Mouse (Mus musculus) heart, embryonic 15.5 days (tissue): ENCODE measurements at regions not wholly inside any gene's neighbourhood (a gene's known extent, or its start where the extent isn't known, plus 50 kb on each side); places are given as distances from the start of the nearest gene placed in this dataset.

Experiments used
- ATAC-seq: fragments of 200-750 bp; cut with Nextera tagmentation; replicated peaks from 2 replicates; pipeline ENCODE4 v1.8.0; 2017; ENCODE audit warnings: low read depth, moderate TSS enrichment; ENCODE audit not compliant: insufficient number of reproducible peaks, insufficient read depth, low FRiP score
- H3K27ac ChIP-seq: fragments of 300-500 bp; sonication (generic); 2 replicates; pipeline ENCODE4 v1.5.1; 2015; ENCODE audit warnings: mild to moderate bottlenecking, inconsistent platforms
- H3K27me3 ChIP-seq: fragments of 300-500 bp; sonication (generic); 2 replicates; pipeline ENCODE4 v1.6.1; 2015; ENCODE audit warnings: inconsistent platforms
- H3K36me3 ChIP-seq: fragments of 300-500 bp; sonication (generic); 2 replicates; pipeline ENCODE4 v1.6.1; 2015; ENCODE audit warnings: mild to moderate bottlenecking, inconsistent platforms
- H3K4me1 ChIP-seq: fragments of 300-500 bp; sonication (generic); replicated peaks from 2 replicates; pipeline ENCODE4 v1.6.1; 2015; ENCODE audit warnings: inconsistent platforms
- H3K4me2 ChIP-seq: fragments of 300-500 bp; sonication (generic); 2 replicates; pipeline ENCODE4 v1.6.1; 2015; ENCODE audit warnings: inconsistent platforms, mild to moderate bottlenecking, moderate library complexity
- H3K4me3 ChIP-seq: fragments of 300-500 bp; sonication (generic); 2 replicates; pipeline ENCODE4 v1.5.1; 2015; ENCODE audit warnings: mild to moderate bottlenecking, inconsistent platforms
- H3K9ac ChIP-seq: fragments of 300-500 bp; sonication (generic); 2 replicates; pipeline ENCODE4 v1.6.1; 2015; ENCODE audit warnings: mild to moderate bottlenecking, inconsistent platforms
- H3K9me3 ChIP-seq: fragments of 300-500 bp; sonication (generic); replicated peaks from 2 replicates; pipeline ENCODE4 v1.6.1; 2016; ENCODE audit warnings: inconsistent platforms
- WGBS: fragments of 180-500 bp; shearing (Covaris S2); methylation state at CpG from one replicate; pipeline ENCODE4 v1.1.7; 2015; ENCODE audit warnings: mixed read lengths; 5-methylcytosine and 5-hydroxymethylcytosine counted together

DNA sequence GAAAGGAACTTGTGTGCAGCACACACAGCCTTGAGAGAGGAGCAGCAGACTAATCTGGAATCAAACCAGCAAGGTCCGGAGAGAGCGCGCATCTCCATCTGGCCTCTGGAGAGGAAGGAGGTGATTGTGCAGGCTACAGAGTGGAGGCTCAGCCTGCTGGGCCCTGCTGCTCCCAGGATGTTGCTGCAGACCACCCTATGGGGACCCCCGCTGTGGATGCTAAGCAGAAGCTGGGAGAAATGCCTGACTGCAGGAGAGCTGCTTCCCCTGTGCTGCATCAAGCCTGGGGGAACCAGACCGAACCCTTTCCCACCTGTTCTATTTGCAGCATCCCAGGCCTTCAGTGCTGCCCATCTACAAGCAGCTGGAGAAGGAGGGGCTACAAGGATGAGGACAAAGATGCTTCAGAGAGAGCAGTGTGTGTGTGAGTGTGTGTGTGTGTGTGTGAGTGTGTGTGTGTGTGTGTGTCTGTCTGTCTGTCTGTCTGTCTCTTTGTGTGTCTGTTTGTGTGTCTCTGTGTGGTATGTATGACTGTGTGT lies 311.2 kb upstream of the Noct start:
- 83% methylated on average over 5 of the region's 5 CpGs for WGBS
- ATAC-seq, result no peak
- no peak overlapping the region for H3K9ac ChIP-seq
- no peak overlapping the region for H3K4me2 ChIP-seq
- H3K36me3 ChIP-seq, result no peaks in the 10 kb centered on the region
- no peaks in the 10 kb centered on the region for H3K4me1 ChIP-seq
- H3K9me3 ChIP-seq, result no peaks in the 10 kb centered on the region
- H3K4me3 ChIP-seq, result no peak overlapping the region
- no peak overlapping the region for H3K27ac ChIP-seq
- H3K27me3 ChIP-seq, result no peaks in the 10 kb centered on the region

DNA sequence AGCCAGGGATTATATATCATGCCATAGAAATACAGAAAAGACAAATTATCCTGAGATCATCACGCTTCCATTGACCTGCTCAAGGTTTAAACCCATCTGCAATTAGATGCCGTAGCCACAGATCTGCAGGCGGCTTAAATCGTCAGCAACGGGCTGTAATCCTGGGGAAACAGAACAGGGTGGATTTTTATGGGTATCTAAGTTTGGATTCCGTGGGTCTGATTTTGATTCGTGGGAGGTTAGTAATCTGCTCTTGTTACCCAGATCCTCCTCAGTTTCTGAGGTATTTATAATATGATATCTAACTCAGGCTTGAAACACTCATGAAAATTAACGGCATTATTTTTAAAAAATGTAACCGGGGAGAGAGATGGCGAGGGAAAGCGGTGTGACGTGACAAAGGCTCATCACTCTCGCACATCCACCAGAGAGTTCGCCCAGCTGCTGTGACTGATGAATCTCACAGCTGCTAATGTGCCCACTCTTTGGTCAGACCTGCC lies 309.3 kb upstream of the Noct start:
- no peak for ATAC-seq
- H3K9ac ChIP-seq, result no peak overlapping the region
- no peak overlapping the region for H3K4me2 ChIP-seq
- H3K9me3 ChIP-seq, result no peaks in the 10 kb centered on the region
- no peak overlapping the region for H3K27ac ChIP-seq
- H3K36me3 ChIP-seq, result no peaks in the 10 kb centered on the region
- no peak overlapping the region for H3K4me3 ChIP-seq
- H3K4me1 ChIP-seq, result no peaks in the 10 kb centered on the region
- H3K27me3 ChIP-seq, result no peaks in the 10 kb centered on the region
- 80% methylated on average over 14 of the region's 14 CpGs for WGBS

DNA sequence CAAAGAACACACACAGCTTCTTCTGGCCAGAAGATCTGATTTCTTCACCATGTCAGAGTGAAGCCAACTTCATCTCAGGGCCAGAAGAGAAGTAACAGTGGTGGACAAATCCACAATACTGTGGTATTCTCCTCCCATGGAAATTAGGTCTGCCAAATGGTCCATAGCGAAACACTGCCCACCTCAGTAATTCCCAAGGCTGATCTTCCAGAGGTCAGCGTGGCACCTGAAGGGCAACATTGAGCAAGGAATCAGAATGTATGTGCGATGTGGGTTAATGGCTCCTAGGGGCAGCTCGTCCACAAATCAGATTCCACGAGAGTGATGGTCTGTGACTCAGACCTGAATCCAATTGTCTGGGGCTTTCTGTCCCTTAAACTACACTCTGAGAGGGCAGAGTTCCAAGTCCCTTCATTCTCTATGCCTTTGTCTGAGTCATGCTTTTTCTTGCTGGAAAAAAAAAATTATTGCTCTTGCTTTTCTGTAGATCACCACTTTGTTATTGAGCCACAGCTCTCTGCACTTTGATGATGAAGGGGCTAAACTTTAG lies 307.9 kb upstream of the Noct start:
- no peak for ATAC-seq
- no peak overlapping the region for H3K9ac ChIP-seq
- WGBS, result 70% methylated on average over 5 of the region's 5 CpGs

DNA sequence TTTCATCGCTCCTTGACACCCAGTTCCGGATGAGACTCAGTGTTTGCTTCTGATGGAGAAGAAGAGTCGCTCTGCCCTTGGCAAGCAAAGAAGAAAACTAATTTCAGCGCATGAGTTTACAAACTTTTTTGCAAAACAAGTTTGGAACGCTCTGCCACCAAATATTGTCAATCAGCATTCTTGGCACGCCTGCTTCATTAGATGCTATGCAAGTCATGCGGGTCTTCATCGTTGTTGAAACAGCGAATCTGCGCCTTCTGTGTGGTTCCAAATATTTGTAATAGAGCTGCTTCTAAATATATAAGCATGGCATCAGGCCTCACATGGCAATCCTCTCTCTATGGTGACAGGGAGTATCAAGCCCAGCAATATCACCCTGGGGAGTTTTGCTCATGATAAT lies 301.9 kb upstream of the Noct start:
- Histone ChIP-seq H3K4me1 (no peaks in the 10 kb centered on the region), H3K9me3 (no peaks in the 10 kb centered on the region), H3K27ac (no peak overlapping the region), H3K4me3 (no peak overlapping the region), H3K9ac (no peak overlapping the region), H3K36me3 (no peaks in the 10 kb centered on the region), H3K27me3 (no peaks in the 10 kb centered on the region), H3K4me2 (no peak overlapping the region)
- 93% methylated on average over 10 of the region's 10 CpGs for WGBS
- ATAC-seq, result no peak

More for the DNA sequence above, 307.9 kb upstream of the Noct start:
- no peak overlapping the region for H3K27ac ChIP-seq
- no peaks in the 10 kb centered on the region for H3K27me3 ChIP-seq
- no peak overlapping the region for H3K4me2 ChIP-seq
- H3K36me3 ChIP-seq, result no peaks in the 10 kb centered on the region
- no peaks in the 10 kb centered on the region for H3K9me3 ChIP-seq
- H3K4me3 ChIP-seq, result no peak overlapping the region
- no peaks in the 10 kb centered on the region for H3K4me1 ChIP-seq

DNA sequence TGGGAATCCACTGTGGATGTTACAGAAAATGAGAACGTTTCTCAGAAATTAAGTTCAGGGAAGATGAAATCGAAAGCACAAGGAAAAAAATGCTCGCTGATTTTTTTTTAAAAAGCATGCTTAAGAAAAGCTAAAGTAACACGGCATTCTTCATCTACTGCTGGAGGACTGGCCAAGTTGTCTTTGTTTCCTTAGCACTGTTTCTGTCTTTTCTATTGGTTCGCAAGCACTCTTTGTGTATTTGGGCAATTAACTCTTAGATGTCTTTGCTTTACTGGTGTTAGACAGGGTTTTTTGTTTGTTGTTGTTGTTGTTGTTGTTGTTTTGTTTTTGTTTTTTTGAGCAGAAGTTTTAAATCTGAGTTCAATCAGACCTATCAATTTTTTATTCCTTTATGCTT lies 301.4 kb upstream of the Noct start:
- Histone ChIP-seq H3K4me2 (no peak overlapping the region), H3K4me1 (no peaks in the 10 kb centered on the region), H3K9me3 (no peaks in the 10 kb centered on the region), H3K4me3 (no peak overlapping the region), H3K36me3 (no peaks in the 10 kb centered on the region), H3K9ac (no peak overlapping the region), H3K27me3 (no peaks in the 10 kb centered on the region), H3K27ac (no peak overlapping the region)
- WGBS, result 90% methylated on average over 5 of the region's 5 CpGs
- ATAC-seq, result no peak

DNA sequence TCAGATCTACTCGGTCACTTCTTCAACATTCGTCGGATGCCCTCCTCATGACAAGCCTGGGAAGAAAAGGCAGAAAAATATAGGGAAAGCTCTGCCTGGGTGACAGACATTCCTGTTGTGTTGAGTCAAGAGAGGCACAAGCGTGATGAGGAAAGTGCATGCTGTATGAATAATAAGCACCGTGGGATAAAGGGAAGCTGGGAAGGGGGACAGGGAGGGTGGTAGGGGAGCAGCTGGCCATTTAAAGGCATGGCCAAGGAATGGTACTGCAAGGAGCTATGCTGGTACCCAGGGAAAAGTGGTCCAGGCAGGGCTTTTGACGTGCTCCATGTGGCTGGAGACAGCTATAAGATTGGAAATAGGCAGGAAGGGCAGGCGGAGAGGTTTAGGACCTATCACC lies 300.9 kb upstream of the Noct start:
- no peaks in the 10 kb centered on the region for H3K4me1 ChIP-seq
- no peak overlapping the region for H3K27ac ChIP-seq
- no peaks in the 10 kb centered on the region for H3K36me3 ChIP-seq
- no peak overlapping the region for H3K9ac ChIP-seq
- H3K9me3 ChIP-seq, result no peaks in the 10 kb centered on the region
- ATAC-seq, result no peak
- 84% methylated on average over 7 of the region's 7 CpGs for WGBS
- H3K27me3 ChIP-seq, result no peaks in the 10 kb centered on the region
- H3K4me2 ChIP-seq, result no peak overlapping the region
- H3K4me3 ChIP-seq, result no peak overlapping the region

DNA sequence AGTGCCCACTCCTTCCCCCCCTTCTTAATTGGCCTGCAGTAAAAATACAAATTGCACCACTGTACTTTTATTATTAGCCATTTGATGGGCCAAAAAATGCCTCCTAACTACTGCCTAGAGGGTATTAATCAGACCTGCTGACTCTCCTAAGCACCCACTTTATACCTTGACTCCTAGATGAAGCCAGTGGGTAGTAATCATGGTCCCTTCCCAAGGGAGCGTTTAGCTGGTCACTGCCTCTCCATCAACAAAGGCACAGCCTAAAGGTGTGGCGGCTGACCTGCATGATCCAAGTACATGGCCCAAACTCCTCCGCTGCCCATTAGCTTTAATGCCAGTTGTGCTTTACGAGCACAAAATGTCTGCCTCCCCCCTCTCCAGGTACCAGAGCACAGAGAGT lies 296.9 kb upstream of the Noct start:
- no peaks in the 10 kb centered on the region for H3K36me3 ChIP-seq
- no peak for ATAC-seq
- no peak overlapping the region for H3K4me3 ChIP-seq
- 83% methylated on average over 4 of the region's 4 CpGs for WGBS
- no peaks in the 10 kb centered on the region for H3K9me3 ChIP-seq
- no peak overlapping the region for H3K4me2 ChIP-seq
- H3K27ac ChIP-seq, result no peak overlapping the region
- no peaks in the 10 kb centered on the region for H3K27me3 ChIP-seq
- H3K9ac ChIP-seq, result no peak overlapping the region
- H3K4me1 ChIP-seq, result no peaks in the 10 kb centered on the region

DNA sequence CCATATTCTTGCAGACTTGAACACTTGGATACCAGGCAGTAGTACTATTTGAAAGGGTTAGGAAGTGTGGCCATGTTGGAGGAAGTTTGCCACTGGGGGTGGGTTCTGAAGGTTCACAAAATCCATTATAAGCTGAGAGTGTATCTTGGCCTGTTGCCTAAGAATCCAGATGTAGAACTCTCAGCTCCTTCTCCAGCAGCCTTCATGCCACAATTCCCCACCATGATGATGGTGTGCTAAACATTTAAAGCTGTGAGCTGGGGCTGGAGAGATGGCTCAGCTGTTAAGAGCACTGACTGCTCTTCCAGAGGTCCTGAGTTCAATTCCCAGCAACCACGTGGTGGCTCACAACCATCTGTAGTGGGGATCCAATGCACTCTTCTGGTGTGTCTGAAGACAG lies 295.2 kb upstream of the Noct start:
- Histone ChIP-seq H3K4me1 (no peaks in the 10 kb centered on the region), H3K27me3 (no peaks in the 10 kb centered on the region), H3K36me3 (no peaks in the 10 kb centered on the region), H3K27ac (no peak overlapping the region), H3K9ac (no peak overlapping the region), H3K9me3 (no peaks in the 10 kb centered on the region), H3K4me2 (no peak overlapping the region), H3K4me3 (no peak overlapping the region)
- WGBS, result 80% methylated on average over 1 of the region's 1 CpGs
- no peak for ATAC-seq

DNA sequence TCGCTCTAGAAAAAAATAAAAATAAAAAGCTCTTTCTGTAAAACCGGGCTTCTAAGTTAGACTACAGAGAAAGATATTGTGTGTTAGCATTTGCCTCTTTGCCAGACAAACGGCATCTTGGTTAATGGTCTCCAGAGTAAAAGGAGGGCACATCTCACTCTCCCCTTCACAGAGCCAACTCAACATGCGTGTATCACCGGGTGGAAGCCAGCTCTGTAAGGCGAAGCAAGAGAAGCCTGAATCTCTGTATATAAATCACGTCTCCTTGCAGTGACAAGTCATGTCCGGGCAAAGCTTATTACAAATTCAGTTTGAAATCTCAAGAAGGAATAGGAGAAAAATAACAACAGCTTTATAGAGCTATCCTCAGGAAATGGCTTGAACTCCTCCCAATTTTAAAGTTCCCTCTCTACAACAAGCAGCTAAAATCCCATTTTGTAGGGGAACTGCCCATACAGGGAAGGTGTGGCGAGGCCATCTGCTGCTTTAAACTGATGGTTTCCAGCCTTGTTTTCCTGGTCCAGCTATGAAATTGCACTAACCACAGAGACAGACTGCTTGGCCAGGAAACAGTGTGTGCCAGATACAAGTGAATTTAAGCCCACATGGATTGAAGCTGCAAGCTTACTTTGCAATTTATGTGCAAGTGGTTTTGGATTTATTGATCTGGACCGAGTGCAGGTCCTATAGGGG lies 291.7 kb upstream of the Noct start:
- Histone ChIP-seq H3K27me3 (no peaks in the 10 kb centered on the region), H3K9me3 (no peaks in the 10 kb centered on the region), H3K36me3 (no peaks in the 10 kb centered on the region), H3K4me2 (no peak overlapping the region), H3K9ac (no peak overlapping the region), H3K4me3 (no peak overlapping the region), H3K27ac (no peak overlapping the region), H3K4me1 (no peaks in the 10 kb centered on the region)
- WGBS, result 80% methylated on average over 10 of the region's 10 CpGs
- ATAC-seq, result no peak

DNA sequence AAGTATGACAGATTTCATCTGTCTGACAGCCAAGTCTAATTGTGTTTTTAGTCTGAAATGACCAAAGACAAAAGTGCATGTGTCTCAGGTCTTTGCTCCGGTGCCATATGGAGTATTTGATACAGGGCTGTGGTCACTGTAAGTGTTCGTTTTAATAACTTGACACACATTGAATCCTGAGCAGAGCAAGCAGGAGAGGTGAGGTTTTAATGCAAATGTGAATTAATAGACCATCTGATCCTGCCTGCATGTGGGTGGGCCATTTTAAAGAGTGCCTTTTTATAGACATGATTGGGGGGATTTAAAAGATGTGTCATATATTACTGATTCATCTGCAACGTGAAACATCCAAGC lies 291.2 kb upstream of the Noct start:
- no peak overlapping the region for H3K4me3 ChIP-seq
- H3K27ac ChIP-seq, result no peak overlapping the region
- H3K9ac ChIP-seq, result no peak overlapping the region
- no peaks in the 10 kb centered on the region for H3K27me3 ChIP-seq
- H3K36me3 ChIP-seq, result no peaks in the 10 kb centered on the region
- H3K9me3 ChIP-seq, result no peaks in the 10 kb centered on the region
- WGBS, result 75% methylated on average over 3 of the region's 3 CpGs
- no peaks in the 10 kb centered on the region for H3K4me1 ChIP-seq
- no peak for ATAC-seq
- no peak overlapping the region for H3K4me2 ChIP-seq

DNA sequence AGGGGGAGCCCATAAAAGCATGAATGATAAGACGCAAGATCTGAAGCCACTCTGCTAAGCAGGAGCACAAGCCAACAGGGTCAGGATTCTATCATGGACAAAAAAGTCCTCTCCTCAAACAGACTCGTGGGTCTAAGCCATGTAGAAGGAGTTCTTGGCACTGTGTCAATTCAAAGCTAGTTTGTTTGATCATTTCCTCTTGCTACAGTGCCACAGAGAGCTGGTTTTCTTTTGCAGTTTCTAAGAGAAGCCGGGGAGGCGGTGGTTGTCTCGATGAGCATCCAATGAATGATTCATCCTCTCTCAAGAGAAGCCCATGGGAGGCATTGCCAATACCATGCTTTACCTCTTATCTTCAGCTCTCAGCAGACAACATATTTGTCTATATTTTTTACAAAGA lies 284.6 kb upstream of the Noct start:
- no peak overlapping the region for H3K4me3 ChIP-seq
- no peaks in the 10 kb centered on the region for H3K36me3 ChIP-seq
- H3K4me2 ChIP-seq, result no peak overlapping the region
- H3K9ac ChIP-seq, result no peak overlapping the region
- no peak for ATAC-seq
- no peaks in the 10 kb centered on the region for H3K27me3 ChIP-seq
- H3K9me3 ChIP-seq, result no peaks in the 10 kb centered on the region
- H3K27ac ChIP-seq, result no peak overlapping the region
- 58% methylated on average over 5 of the region's 5 CpGs for WGBS
- H3K4me1 ChIP-seq, result no peaks in the 10 kb centered on the region

DNA sequence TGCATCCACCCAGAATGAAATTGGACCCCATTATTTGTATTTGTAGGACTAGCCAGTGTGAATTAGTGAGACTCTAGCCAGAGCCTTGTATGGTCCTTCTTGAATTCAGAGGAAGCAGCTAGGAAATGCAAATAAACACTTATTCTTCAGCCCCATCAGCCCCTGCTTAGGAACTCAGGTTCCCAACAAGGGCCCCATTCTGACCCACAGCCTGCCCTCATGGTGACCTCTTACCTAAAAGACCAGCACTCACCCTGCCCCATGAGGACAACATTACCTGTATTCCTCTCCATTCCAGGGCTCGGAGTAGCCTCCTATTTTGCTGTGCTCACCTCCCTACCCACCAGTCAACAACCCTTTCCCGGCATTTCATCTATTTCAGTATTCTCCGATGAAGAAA lies 283.6 kb upstream of the Noct start:
- H3K4me1 ChIP-seq, result no peaks in the 10 kb centered on the region
- no peak overlapping the region for H3K9ac ChIP-seq
- ATAC-seq, result no peak
- no peaks in the 10 kb centered on the region for H3K27me3 ChIP-seq
- no peak overlapping the region for H3K4me3 ChIP-seq
- H3K36me3 ChIP-seq, result no peaks in the 10 kb centered on the region
- H3K9me3 ChIP-seq, result no peaks in the 10 kb centered on the region
- WGBS, result 84% methylated on average over 3 of the region's 3 CpGs
- no peak overlapping the region for H3K27ac ChIP-seq
- no peak overlapping the region for H3K4me2 ChIP-seq
